Mouse (Mus musculus) ES-E14 (cell line): Measurements from ENCODE around the gene Cops7a. TPM values are rescaled to one million over a fixed set of nuclear protein-coding genes. Genes with fewer than 3 reads are reported as not detected.

Experiments
- DNase-seq: peaks from one replicate; pipeline ENCODE4 v3.0.0-alpha.2; 2013; ENCODE audit warnings: low read depth, low spot score
- H3K27ac ChIP-seq: 2 replicates; pipeline ENCODE4 v1.5.1; 2012; ENCODE audit warnings: low read depth, mild to moderate bottlenecking, low read length, moderate library complexity, mixed read lengths; ENCODE audit not compliant: poor library complexity, insufficient read depth, severe bottlenecking
- H3K36me3 ChIP-seq: 2 replicates; pipeline ENCODE4 v1.6.1; 2012; ENCODE audit warnings: mild to moderate bottlenecking, low read length, moderate library complexity, mixed read lengths; ENCODE audit not compliant: control insufficient read depth, poor library complexity, insufficient read depth, severe bottlenecking
- H3K4me1 ChIP-seq, 2 experiments: fragments of 150-350 bp in 1 of 2; sonication (generic) in 1 of 2; 2 replicates each; pipeline ENCODE4 v1.6.1; 2012; ENCODE audit warnings: low read length in 2 of 2, mild to moderate bottlenecking in 1 of 2, mixed read lengths in 1 of 2; ENCODE audit not compliant: control insufficient read depth in 2 of 2, insufficient read depth in 2 of 2, poor library complexity in 1 of 2
- H3K4me3 ChIP-seq, 2 experiments: fragments of 150-350 bp in 1 of 2; sonication (generic) in 1 of 2; 2 replicates each; pipeline ENCODE4 v1.5.1; 2012; ENCODE audit warnings: low read length in 2 of 2, low read depth in 1 of 2, mild to moderate bottlenecking in 1 of 2, mixed read lengths in 1 of 2; ENCODE audit not compliant: insufficient read depth in 1 of 2, poor library complexity in 1 of 2, severe bottlenecking in 1 of 2
- H3K9ac ChIP-seq: 2 replicates; pipeline ENCODE4 v1.6.1; 2012; ENCODE audit warnings: low read depth, mild to moderate bottlenecking, low read length, mixed read lengths; ENCODE audit not compliant: poor library complexity, insufficient read depth, severe bottlenecking
- H3K9me3 ChIP-seq: fragments of 150-350 bp; sonication (generic); 2 replicates; pipeline ENCODE4 v1.6.1; 2012; ENCODE audit warnings: low read depth, mild to moderate bottlenecking, low read length; ENCODE audit not compliant: control insufficient read depth, insufficient read depth
- CHD2 ChIP-seq: IDR thresholded peaks from 2 replicates; pipeline ENCODE4 v1.6.1; 2014; ENCODE audit warnings: mild to moderate bottlenecking, low read depth, low read length, inconsistent platforms
- HCFC1 ChIP-seq: IDR thresholded peaks from 2 replicates; pipeline ENCODE4 v1.6.1; 2012; ENCODE audit warnings: low read length, inconsistent platforms, borderline replicate concordance; ENCODE audit not compliant: insufficient read depth
- MAFK ChIP-seq: IDR thresholded peaks from 2 replicates; pipeline ENCODE4 v1.6.1; 2014; ENCODE audit warnings: mild to moderate bottlenecking, low read depth, low read length, inconsistent platforms; ENCODE audit not compliant: insufficient read depth
- ZC3H11A ChIP-seq: IDR thresholded peaks from 2 replicates; pipeline ENCODE4 v1.6.1; 2012; ENCODE audit warnings: low read depth, mild to moderate bottlenecking, inconsistent platforms, low read length, borderline replicate concordance
- ZNF384 ChIP-seq: IDR thresholded peaks from 2 replicates; pipeline ENCODE4 v1.6.1; 2012; ENCODE audit warnings: low read depth, low read length, inconsistent platforms
- in situ Hi-C, 2 experiments: fragments of 600-800 bp; cut with MboI; formaldehyde crosslinking; loops; one replicate each; pipeline ENCODE4 v1.15.1; 2025; ENCODE audit warnings: low sequenced_read_pairs in 2 of 2, inconsistent platforms in 1 of 2; ENCODE audit not compliant: unreplicated experiment in 2 of 2
- total RNA-seq: library from RNA; depleted of rRNA; stranded (reverse); fragments of 300-350 nt; gene quantifications from 2 replicates; pipeline ENCODE4 v1.2.3, GENCODE M21; 2012; rRNA removed

The Cops7a gene
- total RNA-seq, 1 experiment: 138 TPM

GRCm38 (mm10) chr6:124913721-124914285, 51.5 kb downstream of the Cops7a start:
- no peak for DNase-seq
- no peak for TF ChIP-seq HCFC1
- TF ChIP-seq ZC3H11A: no peak
- TF ChIP-seq MAFK: no peak
- no peak for TF ChIP-seq ZNF384
- TF ChIP-seq CHD2: no peak
- H3K36me3 ChIP-seq: peaks cover 9% of the 10 kb centered on the region; the same call in 1 of the 2 replicates
- no peaks in the 10 kb centered on the region for H3K9me3 ChIP-seq
- peaks cover 0 to 39% of the 10 kb centered on the region in 2 experiments; a peak in 2 of 4 replicates for H3K4me1 ChIP-seq
- no peak overlapping the region for H3K4me3 ChIP-seq
- H3K9ac ChIP-seq: 0 out of 2 replicates have a peak overlapping the region, but pooled peaks have one; percentile 12
- no peak overlapping the region for H3K27ac ChIP-seq
- in situ Hi-C loops: no loop called here

- Histone ChIP-seq H3K27ac (no peak overlapping the region), H3K9ac (no peak overlapping the region), H3K9me3 (no peaks in the 10 kb centered on the region), H3K36me3 (peaks cover 9% of the 10 kb centered on the region; the same call in 1 of the 2 replicates), H3K4me3 (no peak overlapping the region), H3K4me1 (peaks cover 0 to 37% of the 10 kb centered on the region in 2 experiments; a peak in 2 of 4 replicates)
- TF ChIP-seq ZC3H11A (no peak), CHD2 (no peak), MAFK (no peak), HCFC1 (no peak), ZNF384 (no peak)
- no peak for DNase-seq
- in situ Hi-C loops: no loop called here
Measured at GRCm38 (mm10) chr6:124913214-124913613, 52.1 kb downstream of the Cops7a start.

GRCm38 (mm10) chr6:124911533-124912218, 53.7 kb downstream of the Cops7a start, which contains the start of gene Lag3:
TSS of gene Lag3 (minus strand) at chr6:124911705.
- no peak for DNase-seq

GRCm38 (mm10) chr6:124910032-124910431, 55.3 kb downstream of the Cops7a start:
- Histone ChIP-seq H3K4me3 (peak overlapping the region; percentile 24 to 51; a peak in 3 of 4 replicates), H3K36me3 (peaks cover 7% of the 10 kb centered on the region; the same call in 1 of the 2 replicates), H3K9ac (peak overlapping the region; percentile 5; the same call in 1 of the 2 replicates), H3K9me3 (no peaks in the 10 kb centered on the region), H3K4me1 (peaks cover 1 to 30% of the 10 kb centered on the region in 2 experiments; a peak in 2 of 4 replicates), H3K27ac (no peak overlapping the region)
- no peak for DNase-seq
- no peak for TF ChIP-seq MAFK
- TF ChIP-seq ZC3H11A: no peak
- TF ChIP-seq ZNF384: no peak
- 0 out of 2 replicates have a peak, but pooled peaks have one; percentile 20 for TF ChIP-seq HCFC1
- TF ChIP-seq CHD2: no peak
- in situ Hi-C loops: no loop called here

More at GRCm38 (mm10) chr6:124911533-124912218, 53.7 kb downstream of the Cops7a start, which contains the start of gene Lag3:
- no peak within 1 kb of the TSS for H3K27ac ChIP-seq
- in situ Hi-C loops: no loop called here
- peaks cover 9% of the 10 kb centered on the region; the same call in 1 of the 2 replicates for H3K36me3 ChIP-seq
- peak within 1 kb of the TSS in 1 of 2 experiments; percentile 25; a peak in 1 of 4 replicates for H3K4me3 ChIP-seq
- TF ChIP-seq ZC3H11A (no peak), CHD2 (no peak), MAFK (no peak), HCFC1 (no peak), ZNF384 (no peak)
- no peak within 1 kb of the TSS for H3K9ac ChIP-seq
- peaks cover 0 to 35% of the 10 kb centered on the region in 2 experiments; a peak in 2 of 4 replicates for H3K4me1 ChIP-seq
- no peaks in the 10 kb centered on the region for H3K9me3 ChIP-seq

Other genes with a start within 250 kb of the Cops7a start
- 15.1 and 16.5 TPM in 2 replicates for gene Ptpn6, start 226.8 kb downstream of the Cops7a start, total RNA-seq
- 108 and 128 TPM in 2 replicates for gene Grcc10, start 224.2 kb downstream of the Cops7a start, total RNA-seq
- 0.13 TPM in 1 of 2 replicates, not detected in the other for gene Gm45234, start 209.5 kb downstream of the Cops7a start, total RNA-seq
- gene Atn1, start 209.0 kb downstream of the Cops7a start, total RNA-seq: 4.7 and 8.9 TPM in 2 replicates
- gene Eno2, start 195.9 kb downstream of the Cops7a start, total RNA-seq: 10.1 and 17.9 TPM in 2 replicates
- 0.37 TPM in 1 of 2 replicates, not detected in the other for gene Lrrc23, start 185.8 kb downstream of the Cops7a start, total RNA-seq
- 6.3 and 10.1 TPM in 2 replicates for gene Spsb2, start 156.9 kb downstream of the Cops7a start, total RNA-seq
- gene Tpi1, start 151.2 kb downstream of the Cops7a start, total RNA-seq: 306 and 404 TPM in 2 replicates
- gene Usp5, start 136.1 kb downstream of the Cops7a start, total RNA-seq: 149 and 150 TPM in 2 replicates
- gene Cdca3, start 136.0 kb downstream of the Cops7a start, total RNA-seq: 128 and 137 TPM in 2 replicates
- gene Gnb3, start 125.3 kb downstream of the Cops7a start, total RNA-seq: 0.32 TPM in 1 of 2 replicates, not detected in the other
- gene P3h3, start 107.8 kb downstream of the Cops7a start, total RNA-seq: 10.1 and 15.6 TPM in 2 replicates
- gene Gpr162, start 101.6 kb downstream of the Cops7a start, total RNA-seq: 1.7 and 3.1 TPM in 2 replicates
- gene Cd4, start 77.3 kb downstream of the Cops7a start, total RNA-seq: 0.37 and 0.49 TPM in 2 replicates
- 1.0 and 1.2 TPM in 2 replicates for gene Lag3, start 53.8 kb downstream of the Cops7a start, total RNA-seq
- gene Ptms, start 45.4 kb downstream of the Cops7a start, total RNA-seq: 66.7 and 67.4 TPM in 2 replicates
- gene Mlf2, start 34.2 kb downstream of the Cops7a start, total RNA-seq: 179 and 196 TPM in 2 replicates
- 2.9 and 6.1 TPM in 2 replicates for gene Pianp, start 31.2 kb upstream of the Cops7a start, total RNA-seq
- 25.1 and 25.6 TPM in 2 replicates for gene Zfp384, start 43.6 kb upstream of the Cops7a start, total RNA-seq
- gene Ing4, start 74.2 kb upstream of the Cops7a start, total RNA-seq: 32.4 and 50.2 TPM in 2 replicates
- gene Acrbp, start 84.2 kb upstream of the Cops7a start, total RNA-seq: 9.6 and 31.2 TPM in 2 replicates
- 5.0 and 9.3 TPM in 2 replicates for gene Lpar5, start 102.4 kb upstream of the Cops7a start, total RNA-seq
- gene Chd4, start 130.4 kb upstream of the Cops7a start, total RNA-seq: 344 and 351 TPM in 2 replicates
- 159 and 174 TPM in 2 replicates for gene Nop2, start 166.4 kb upstream of the Cops7a start, total RNA-seq
- 15.1 and 16.5 TPM in 2 replicates for gene Iffo1, start 179.7 kb upstream of the Cops7a start, total RNA-seq
- gene Gapdh, start 200.9 kb upstream of the Cops7a start, total RNA-seq: 2,407 and 2,462 TPM in 2 replicates
- 159 and 187 TPM in 2 replicates for gene Ncapd2, start 226.2 kb upstream of the Cops7a start, total RNA-seq
- 155 and 184 TPM in 2 replicates for gene Mrpl51, start 226.3 kb upstream of the Cops7a start, total RNA-seq